ENCODE assay signal across 8 mouse cellular contexts in genomic region chr5:103753511-103754329, GRCm38 (mm10).
DNase-seq lines count a peak whose midpoint lies in the region; ATAC-seq and TF ChIP-seq lines count a peak whose summit lies in the region.

No protein-coding gene starts in this region.

- peaks cover 18% of the 10 kb centered on the region for H3K4me1 ChIP-seq in embryonic facial prominence, embryonic 15.5 days
- peaks cover 41% of the 10 kb centered on the region for H3K4me1 ChIP-seq in liver, embryonic 11.5 days (replicated peaks; ENCODE audit: control insufficient read depth, insufficient read depth, low read length)

- H3ac ChIP-seq in myocyte (ENCODE audit: control insufficient read depth, insufficient read length), result peak overlapping the region; percentile 100

- DNase-seq in B cell, adult 2 months, result peak; percentile 87 to 92
- DNase-seq in adrenal gland, postnatal 4 days (ENCODE audit: low spot score in 2 of 2), result peak; percentile 77 to 83
- peak; percentile 87 to 89 for DNase-seq in heart, adult 9 months (ENCODE audit: low spot score in 2 of 2)
- DNase-seq in kidney, adult 9 months, result peak; percentile 89
- DNase-seq in liver, embryonic 11.5 days (ENCODE audit: low spot score), result peak; percentile 90
- DNase-seq in spleen, postnatal 36 days (ENCODE audit: low spot score in 2 of 2), result peak; percentile 87

- H3K9me3 ChIP-seq in embryonic facial prominence, embryonic 15.5 days (replicated peaks), result no peaks in the 10 kb centered on the region
- H3K9me3 ChIP-seq in liver, embryonic 11.5 days (ENCODE audit: control insufficient read depth, low read length), result no peaks in the 10 kb centered on the region

- ATAC-seq in embryonic facial prominence, embryonic 15.5 days (ENCODE audit: insufficient number of reproducible peaks, low FRiP score, low TSS enrichment, low read depth), result peak; percentile 93
- ATAC-seq in liver, embryonic 11.5 days (replicated peaks; ENCODE audit: low FRiP score), result peak; percentile 92

- H3K27me3 ChIP-seq in embryonic facial prominence, embryonic 15.5 days, result no peaks in the 10 kb centered on the region
- H3K27me3 ChIP-seq in liver, embryonic 11.5 days (replicated peaks; ENCODE audit: control insufficient read depth, insufficient read depth, low read length), result no peaks in the 10 kb centered on the region
- H3K27me3 ChIP-seq in myocyte (ENCODE audit: control insufficient read depth, insufficient read depth, insufficient read length), result no peaks in the 10 kb centered on the region

- H3K27ac ChIP-seq in embryonic facial prominence, embryonic 15.5 days (replicated peaks), result peak overlapping the region; percentile 97
- peak overlapping the region; percentile 96 for H3K27ac ChIP-seq in liver, embryonic 11.5 days (ENCODE audit: low read depth, low read length)

- peak overlapping the region; percentile 62 for H3K4me2 ChIP-seq in embryonic facial prominence, embryonic 15.5 days (replicated peaks)
- peak overlapping the region; percentile 97 for H3K4me2 ChIP-seq in liver, embryonic 11.5 days
- H3K4me2 ChIP-seq in myocyte (ENCODE audit: low read depth), result peak overlapping the region; percentile 7

- peak; percentile 96 for TF ChIP-seq POLR2A in myocyte (IDR thresholded peaks at IDR 0.05; ENCODE audit: insufficient read length, low read depth)

- H3K36me3 ChIP-seq in embryonic facial prominence, embryonic 15.5 days, result no peaks in the 10 kb centered on the region
- no peaks in the 10 kb centered on the region for H3K36me3 ChIP-seq in liver, embryonic 11.5 days (ENCODE audit: control insufficient read depth, insufficient read depth, low read length)
- no peaks in the 10 kb centered on the region for H3K36me3 ChIP-seq in myocyte (ENCODE audit: control insufficient read depth, insufficient read depth)

- H3K79me2 ChIP-seq in myocyte (ENCODE audit: control insufficient read depth, insufficient read depth), result peaks cover 51% of the 10 kb centered on the region

- peak overlapping the region; percentile 70 for H3K9ac ChIP-seq in embryonic facial prominence, embryonic 15.5 days
- peak overlapping the region; percentile 84 for H3K9ac ChIP-seq in liver, embryonic 11.5 days (ENCODE audit: low read depth, low read length)

- under 1% methylated on average over 83 of the region's 86 CpGs for WGBS in embryonic facial prominence, embryonic 15.5 days
- WGBS in liver, embryonic 11.5 days, result under 1% methylated on average over 84 of the region's 86 CpGs

- peak overlapping the region; percentile 77 for H3K4me3 ChIP-seq in embryonic facial prominence, embryonic 15.5 days (replicated peaks)
- peak overlapping the region; percentile 86 for H3K4me3 ChIP-seq in liver, embryonic 11.5 days (ENCODE audit: low read depth, low read length)
- H3K4me3 ChIP-seq in myocyte, result peak overlapping the region; percentile 83

TF ChIP-seq in myocyte, 11 proteins besides CTCF, POLR2A, EP300 and RAD21:
- TF ChIP-seq CEBPB (IDR thresholded peaks at IDR 0.05; ENCODE audit: insufficient read depth, poor library complexity, severe bottlenecking), result no peak
- TF ChIP-seq REST (IDR thresholded peaks at IDR 0.05; ENCODE audit: insufficient read depth, insufficient read length), result peak; percentile 26
- no peak for TF ChIP-seq MYOG (IDR thresholded peaks at IDR 0.05; ENCODE audit: control insufficient read depth in 1 of 3, insufficient read depth in 1 of 3, insufficient read length in 2 of 3, low read depth in 2 of 3)
- TF ChIP-seq TCF3 (IDR thresholded peaks at IDR 0.05; ENCODE audit: insufficient read length, low read depth), result no peak
- no peak for TF ChIP-seq TCF12 (IDR thresholded peaks at IDR 0.05; ENCODE audit: insufficient read depth, poor library complexity, severe bottlenecking)
- TF ChIP-seq POLR2AphosphoS2 (IDR thresholded peaks at IDR 0.05; ENCODE audit: insufficient read length, low read depth), result peak; percentile 97
- no peak for TF ChIP-seq USF1 (IDR thresholded peaks at IDR 0.05; ENCODE audit: low read depth)
- peak in 1 of 3 experiments; percentile 55 for TF ChIP-seq MYOD1 (IDR thresholded peaks at IDR 0.05; ENCODE audit: control insufficient read depth in 1 of 3, insufficient read length in 2 of 3, low read depth in 2 of 3)
- TF ChIP-seq MAX (IDR thresholded peaks at IDR 0.05; ENCODE audit: low read depth), result no peak
- peak; percentile 77 for TF ChIP-seq SRF (IDR thresholded peaks at IDR 0.05; ENCODE audit: control insufficient read depth, insufficient read length, low read depth)
- TF ChIP-seq E2F4 (IDR thresholded peaks at IDR 0.05; ENCODE audit: insufficient read depth), result no peak

Comparison
In these comparisons a context has a peak if more than half of its experiments do, and no peak if none do; other contexts are left out.
1. Peak in every context shown above with its lines: DNase-seq, ATAC-seq, H3K4me3 ChIP-seq and H3K27ac ChIP-seq.
2. H3K4me2 ChIP-seq: peak in every context shown above with its lines; median percentile 97 in liver, embryonic 11.5 days; 62 in embryonic facial prominence, embryonic 15.5 days; 7 in myocyte.